Mouse (Mus musculus): ENCODE results near the gene Rcor1. TPM values are rescaled to one million over a fixed set of nuclear protein-coding genes. Genes with fewer than 3 reads are reported as not detected.

Rcor1 gene
- total RNA-seq, 1 experiment, result 13.0 TPM

DNA sequence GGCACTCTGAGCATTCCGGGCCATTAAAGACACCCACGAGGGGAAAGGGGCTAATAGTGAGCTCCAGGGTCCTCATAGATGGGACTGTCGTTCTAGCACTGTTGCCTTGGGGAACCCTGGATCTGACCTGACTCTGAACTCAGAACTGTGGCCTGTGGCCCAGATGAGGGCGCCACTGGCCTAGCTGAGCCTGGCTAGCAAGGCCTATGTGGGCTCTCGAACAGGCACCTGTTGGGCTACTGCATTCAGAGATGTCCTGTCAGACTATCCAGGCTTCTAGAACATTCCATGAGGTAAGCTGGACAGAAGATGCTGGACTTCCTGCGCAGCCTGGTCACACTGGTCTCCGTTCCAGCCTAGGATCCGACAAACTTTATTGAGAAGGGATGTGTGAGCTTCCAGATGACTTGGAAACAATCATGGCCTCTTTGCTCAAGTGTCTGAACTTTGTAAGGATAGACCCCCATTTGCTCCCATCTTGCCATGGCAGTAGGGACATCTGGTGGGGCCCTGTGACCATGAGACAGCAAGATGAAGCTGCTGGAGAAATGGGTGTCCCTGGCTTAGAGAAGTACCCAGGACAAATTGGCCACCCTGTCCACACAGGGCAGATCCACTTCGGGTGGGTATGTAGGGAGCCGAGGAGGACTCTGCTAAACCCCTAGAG, 126.1 kb downstream of the Rcor1 start:
- peak overlapping the region; percentile 65 to 88; a peak in 3 of 4 replicates for H3K4me3 ChIP-seq (ENCODE audit: insufficient read depth in 1 of 2, low read depth in 1 of 2, low read length in 2 of 2, poor library complexity in 1 of 2, severe bottlenecking in 1 of 2)
- no peak for TF ChIP-seq ZNF384 (IDR thresholded peaks at IDR 0.05; ENCODE audit: low read depth, low read length)
- no peak for TF ChIP-seq CHD2 (IDR thresholded peaks at IDR 0.05; ENCODE audit: low read depth, low read length)
- TF ChIP-seq ZC3H11A (IDR thresholded peaks at IDR 0.05; ENCODE audit: borderline replicate concordance, low read depth, low read length), result no peak

More for the DNA sequence above, 126.1 kb downstream of the Rcor1 start:
- Histone ChIP-seq H3K4me1 (ENCODE audit: control insufficient read depth in 2 of 2, insufficient read depth in 2 of 2, low read length in 2 of 2, poor library complexity in 1 of 2) (peaks cover 1 to 13% of the 10 kb centered on the region in 2 experiments; a peak in 1 of 4 replicates), H3K27ac (ENCODE audit: insufficient read depth, low read depth, low read length, poor library complexity, severe bottlenecking) (no peak overlapping the region), H3K9me3 (ENCODE audit: control insufficient read depth, insufficient read depth, low read depth, low read length) (no peaks in the 10 kb centered on the region), H3K36me3 (ENCODE audit: control insufficient read depth, insufficient read depth, low read length, poor library complexity, severe bottlenecking) (no peaks in the 10 kb centered on the region), H3K9ac (ENCODE audit: insufficient read depth, low read depth, low read length, poor library complexity, severe bottlenecking) (peak overlapping the region; percentile 59; the same call in 1 of the 2 replicates)
- DNase-seq (ENCODE audit: low read depth, low spot score), result no peak
- in situ Hi-C loops (cut with MboI; ENCODE audit: low sequenced_read_pairs in 2 of 2, unreplicated experiment in 2 of 2), result no loop called here

Other genes with a start within 250 kb of the Rcor1 start
- 14.9 and 23.5 TPM in 2 replicates for gene Mok, start 198.4 kb upstream of the Rcor1 start, total RNA-seq (2012; rRNA removed)
- gene Zfp839, start 189.1 kb upstream of the Rcor1 start, total RNA-seq (2012; rRNA removed), result 5.4 and 8.0 TPM in 2 replicates
- gene Cinp, start 150.2 kb upstream of the Rcor1 start, total RNA-seq (2012; rRNA removed), result 77.6 and 86.5 TPM in 2 replicates
- 11.2 and 12.6 TPM in 2 replicates for gene Tecpr2, start 150.1 kb upstream of the Rcor1 start, total RNA-seq (2012; rRNA removed)
- gene Ankrd9, start 60.3 kb upstream of the Rcor1 start, total RNA-seq (2012; rRNA removed), result 12.4 and 13.1 TPM in 2 replicates
- 12.4 and 14.8 TPM in 2 replicates for gene Traf3, start 127.0 kb downstream of the Rcor1 start, total RNA-seq (2012; rRNA removed)
- gene 4930595D18Rik, start 145.1 kb downstream of the Rcor1 start, total RNA-seq (2012; rRNA removed), result not detected in 2 replicates
- 9.3 and 15.5 TPM in 2 replicates for gene Amn, start 231.7 kb downstream of the Rcor1 start, total RNA-seq (2012; rRNA removed)

All from ES-E14 (cell line).